Mouse (Mus musculus) stomach, postnatal 0 days (tissue): ENCODE data around the gene Hk2. TPM values are rescaled to one million over a fixed set of nuclear protein-coding genes. Genes with fewer than 3 reads are reported as not detected.

Experiments
- ATAC-seq: fragments of 200-750 bp; cut with Nextera tagmentation; 2 replicates; pipeline ENCODE4 v1.8.0; 2017; ENCODE audit not compliant: low FRiP score, low TSS enrichment
- DNase-seq: peaks from one replicate; pipeline ENCODE4 v3.0.0-alpha.2; 2016; ENCODE audit warnings: low spot score
- H3K27ac ChIP-seq: fragments of 300-500 bp; sonication (generic); replicated peaks from 2 replicates; pipeline ENCODE4 v1.5.1; 2014; ENCODE audit warnings: mild to moderate bottlenecking, control low read depth
- H3K27me3 ChIP-seq: fragments of 300-500 bp; sonication (generic); 2 replicates; pipeline ENCODE4 v1.6.1; 2014; ENCODE audit warnings: low read length; ENCODE audit not compliant: control insufficient read depth, insufficient read depth
- H3K36me3 ChIP-seq: fragments of 300-500 bp; sonication (generic); 2 replicates; pipeline ENCODE4 v1.6.1; 2014; ENCODE audit warnings: low read length, mixed read lengths; ENCODE audit not compliant: control insufficient read depth, insufficient read depth
- H3K4me1 ChIP-seq: fragments of 300-500 bp; sonication (generic); replicated peaks from 2 replicates; pipeline ENCODE4 v1.6.1; 2014; ENCODE audit warnings: antibody characterized with exemption; ENCODE audit not compliant: control insufficient read depth, insufficient read depth
- H3K4me2 ChIP-seq: fragments of 300-500 bp; sonication (generic); replicated peaks from 2 replicates; pipeline ENCODE4 v1.6.1; 2014; ENCODE audit warnings: low read depth, mild to moderate bottlenecking, control low read depth, moderate library complexity
- H3K4me3 ChIP-seq: fragments of 300-500 bp; sonication (generic); 2 replicates; pipeline ENCODE4 v1.5.1; 2014; ENCODE audit warnings: low read depth, low read length, control low read depth
- H3K9ac ChIP-seq: fragments of 300-500 bp; sonication (generic); 2 replicates; pipeline ENCODE4 v1.6.1; 2014; ENCODE audit warnings: mild to moderate bottlenecking, low read length, control low read depth, mixed read lengths
- H3K9me3 ChIP-seq: fragments of 300-500 bp; sonication (generic); 2 replicates; pipeline ENCODE4 v1.6.1; 2016; ENCODE audit warnings: low read length; ENCODE audit not compliant: control insufficient read depth
- CTCF ChIP-seq: IDR thresholded peaks from 2 replicates; pipeline ENCODE4 v1.5.1; 2016; ENCODE audit warnings: antibody characterized with exemption, low read depth, mild to moderate bottlenecking, moderate library complexity
- EP300 ChIP-seq: optimal IDR thresholded peaks from 2 replicates; pipeline ENCODE3; 2016; ENCODE audit warnings: antibody characterized with exemption
- WGBS: fragments of 180-500 bp; shearing (Covaris S2); extraction: QIAGEN DNeasy Blood & Tissue Kit; methylation state at CpG from one replicate; pipeline ENCODE4 v1.1.7; 2014; 5-methylcytosine and 5-hydroxymethylcytosine counted together
- polyA plus RNA-seq: library from polyadenylated mRNA; unstranded; fragments of >200 nt; fragmentation: Nextera tagmentation; extraction: Ambion mirVana; gene quantifications from 2 replicates; pipeline ENCODE4 v1.2.1, GENCODE M21; 2015

Gene Hk2
- polyA plus RNA-seq, 1 experiment from 2014 or later = 8.9 TPM

DNA sequence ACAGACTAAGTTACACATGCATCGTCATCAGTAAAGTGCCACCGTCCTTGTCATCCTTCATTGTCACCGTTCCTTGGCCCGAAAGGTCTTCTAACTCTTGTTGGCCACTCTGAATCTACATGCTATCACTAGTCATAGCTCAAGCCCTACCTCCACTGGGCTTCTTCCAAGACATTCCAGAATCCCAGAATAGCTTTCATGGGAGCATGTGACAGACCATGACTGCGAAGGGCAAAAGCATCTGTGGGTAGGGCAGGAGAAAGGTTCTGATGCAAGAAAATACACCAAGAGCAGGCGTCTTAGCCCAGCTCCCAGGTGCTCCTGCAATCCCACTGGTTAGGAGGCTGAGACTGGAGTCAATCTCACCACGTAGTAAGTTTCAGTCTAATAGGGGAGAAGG is 22.5 kb downstream of the Hk2 start:
- Histone ChIP-seq H3K4me1 (no peaks in the 10 kb centered on the region), H3K27ac (no peak overlapping the region), H3K4me3 (no peak overlapping the region), H3K9me3 (no peaks in the 10 kb centered on the region), H3K9ac (no peak overlapping the region), H3K36me3 (0 out of 2 replicates have a peak, but pooled peaks cover 2% of the 10 kb centered on the region), H3K4me2 (no peak overlapping the region), H3K27me3 (no peaks in the 10 kb centered on the region)
- ATAC-seq (no peak), DNase-seq (no peak)
- WGBS = 89% methylated on average over 7 of the region's 7 CpGs
- TF ChIP-seq EP300 = no peak
- no peak for TF ChIP-seq CTCF

DNA sequence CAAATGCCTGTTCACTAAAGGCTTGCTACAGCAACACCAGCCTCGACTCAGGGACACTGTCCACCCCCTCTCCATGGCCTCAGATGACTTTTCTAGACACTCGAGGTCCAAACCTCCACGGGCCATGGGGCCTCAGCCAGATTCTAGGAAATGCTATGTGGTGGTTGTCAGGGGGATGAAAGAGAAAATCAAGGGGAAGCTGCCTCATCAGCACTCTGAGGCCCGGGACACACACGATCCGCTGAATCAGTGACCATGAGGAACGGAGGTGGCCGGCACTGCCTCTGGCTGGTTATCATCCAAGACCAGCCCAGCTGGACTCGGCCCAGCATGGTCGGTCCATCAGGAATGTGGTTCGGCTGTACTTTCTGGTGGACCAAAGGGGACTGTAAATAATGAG is 23.2 kb downstream of the Hk2 start:
- no peak overlapping the region for H3K4me2 ChIP-seq
- H3K27ac ChIP-seq = no peak overlapping the region
- H3K27me3 ChIP-seq = no peaks in the 10 kb centered on the region
- H3K36me3 ChIP-seq = 0 out of 2 replicates have a peak, but pooled peaks cover 2% of the 10 kb centered on the region
- no peak overlapping the region for H3K4me3 ChIP-seq
- no peak overlapping the region for H3K9ac ChIP-seq
- H3K9me3 ChIP-seq = no peaks in the 10 kb centered on the region
- no peaks in the 10 kb centered on the region for H3K4me1 ChIP-seq
- TF ChIP-seq EP300 (no peak), CTCF (no peak)
- WGBS = 67% methylated on average over 11 of the region's 11 CpGs
- no peak; the same call in 1 of the 2 replicates for ATAC-seq
- no peak for DNase-seq

GRCm38 (mm10) chr6:82750063-82750462 is 24.2 kb downstream of the Hk2 start:
- Histone ChIP-seq H3K27me3 (no peaks in the 10 kb centered on the region), H3K9me3 (no peaks in the 10 kb centered on the region), H3K27ac (no peak overlapping the region), H3K4me1 (no peaks in the 10 kb centered on the region), H3K4me2 (no peak overlapping the region), H3K4me3 (no peak overlapping the region), H3K9ac (no peak overlapping the region), H3K36me3 (0 out of 2 replicates have a peak, but pooled peaks cover 2% of the 10 kb centered on the region)
- ATAC-seq = no peak
- WGBS = 54% methylated on average over 2 of the region's 2 CpGs
- no peak for TF ChIP-seq EP300
- peak; percentile 53 for TF ChIP-seq CTCF
- DNase-seq = no peak

- Histone ChIP-seq H3K27ac (no peak overlapping the region), H3K9me3 (no peaks in the 10 kb centered on the region), H3K27me3 (no peaks in the 10 kb centered on the region), H3K4me3 (no peak overlapping the region), H3K9ac (no peak overlapping the region), H3K4me2 (no peak overlapping the region), H3K4me1 (no peaks in the 10 kb centered on the region), H3K36me3 (peaks cover 2% of the 10 kb centered on the region; the same call in 1 of the 2 replicates)
- no peak for TF ChIP-seq CTCF
- TF ChIP-seq EP300 = no peak
- DNase-seq (no peak), ATAC-seq (no peak)
- WGBS = 85% methylated on average over 9 of the region's 9 CpGs
Measured at GRCm38 (mm10) chr6:82748106-82748672, 26.1 kb downstream of the Hk2 start.

- H3K4me2 ChIP-seq = no peak overlapping the region
- no peaks in the 10 kb centered on the region for H3K27me3 ChIP-seq
- no peak overlapping the region for H3K9ac ChIP-seq
- no peak overlapping the region for H3K27ac ChIP-seq
- WGBS = 69% methylated on average over 5 of the region's 5 CpGs
- no peak for TF ChIP-seq CTCF
- TF ChIP-seq EP300 = no peak
- H3K4me3 ChIP-seq = no peak overlapping the region
- H3K36me3 ChIP-seq = peaks cover 2% of the 10 kb centered on the region; the same call in 1 of the 2 replicates
- no peaks in the 10 kb centered on the region for H3K9me3 ChIP-seq
- no peak for ATAC-seq
- no peak for DNase-seq
- H3K4me1 ChIP-seq = no peaks in the 10 kb centered on the region
Measured at GRCm38 (mm10) chr6:82747085-82747484, 27.2 kb downstream of the Hk2 start.

- ATAC-seq (no peak), DNase-seq (no peak)
- no peaks in the 10 kb centered on the region for H3K27me3 ChIP-seq
- H3K9me3 ChIP-seq = no peaks in the 10 kb centered on the region
- peaks cover 2% of the 10 kb centered on the region; the same call in 1 of the 2 replicates for H3K36me3 ChIP-seq
- H3K4me3 ChIP-seq = no peak overlapping the region
- WGBS = 87% methylated on average over 9 of the region's 9 CpGs
- H3K4me1 ChIP-seq = no peaks in the 10 kb centered on the region
- no peak overlapping the region for H3K9ac ChIP-seq
- TF ChIP-seq EP300 = no peak
- TF ChIP-seq CTCF = no peak
- no peak overlapping the region for H3K27ac ChIP-seq
- no peak overlapping the region for H3K4me2 ChIP-seq
Measured at GRCm38 (mm10) chr6:82744553-82744952, 29.7 kb downstream of the Hk2 start.
